Mouse (Mus musculus) testis, adult 2 months (tissue): ENCODE data around the gene Scyl1.

ENCODE experiments used
- CTCF ChIP-seq: fragments of 200-500 bp; IDR thresholded peaks from 2 replicates; pipeline ENCODE4 v1.5.1; 2012; ENCODE audit warnings: low read depth, mild to moderate bottlenecking, inconsistent platforms, low read length, moderate library complexity; ENCODE audit not compliant: control insufficient read depth, insufficient read depth, insufficient replicate concordance
- POLR2A ChIP-seq: fragments of 200-500 bp; IDR thresholded peaks from 2 replicates; pipeline ENCODE4 v1.6.1; 2012; ENCODE audit warnings: low read depth, mild to moderate bottlenecking, inconsistent platforms, low read length, moderate library complexity; ENCODE audit not compliant: control insufficient read depth

- TF ChIP-seq CTCF (no peak), POLR2A (no peak)
Observed at GRCm38 (mm10) chr19:5734325-5734724, 36.9 kb downstream of the Scyl1 start.
